Mouse (Mus musculus): ENCODE results near the gene Kif28. TPM values are rescaled to one million over a fixed set of nuclear protein-coding genes. Genes with fewer than 3 reads are reported as not detected.

The Kif28 gene
- polyA plus RNA-seq, 1 experiment from 2014 or later: 0.11 TPM

DNA sequence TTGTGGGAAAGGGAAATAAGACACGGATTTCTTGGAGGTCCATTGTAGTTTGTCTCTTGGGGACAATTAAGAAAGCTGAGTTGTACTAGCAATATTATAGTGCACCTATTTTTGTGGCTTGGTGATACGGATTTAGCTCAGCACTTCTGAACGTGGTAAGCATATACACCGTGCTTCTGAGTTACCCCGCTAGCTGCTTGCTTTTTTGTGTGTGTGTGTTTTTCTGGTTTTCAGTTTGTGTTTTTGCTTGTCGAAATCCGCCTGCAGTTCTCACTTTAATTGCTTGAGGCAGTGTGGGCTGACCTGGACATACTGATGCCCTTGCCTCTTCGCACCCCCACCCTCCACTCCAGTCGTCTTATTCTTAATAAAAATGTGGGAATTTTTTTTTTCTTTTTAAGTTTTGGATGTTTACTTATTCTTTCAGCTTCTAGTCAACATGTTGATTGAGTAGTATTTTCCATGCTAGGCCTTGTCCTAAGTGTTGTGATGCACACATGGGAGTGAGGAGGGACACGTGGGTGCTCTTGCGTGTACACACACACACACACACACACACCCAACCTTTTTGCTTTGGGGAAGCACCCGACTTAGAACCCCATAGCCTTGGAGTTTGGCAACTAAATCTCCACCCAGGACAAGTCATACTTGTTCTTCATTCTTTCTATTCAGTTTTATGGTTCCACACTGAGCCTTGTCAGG lies 76.1 kb downstream of the Kif28 start:
- Histone ChIP-seq H3K4me3 (ENCODE audit: low read depth, low read length) (peak overlapping the region; percentile 83), H3K4me2 (peak overlapping the region; percentile 74), H3K27me3 (ENCODE audit: control insufficient read depth, insufficient read depth, low read length) (no peaks in the 10 kb centered on the region), H3K36me3 (ENCODE audit: control insufficient read depth, insufficient read depth, low read length) (peaks cover 3% of the 10 kb centered on the region; the same call in 1 of the 2 replicates), H3K9ac (ENCODE audit: low read depth, low read length) (peak overlapping the region; percentile 87), H3K4me1 (ENCODE audit: control insufficient read depth, insufficient read depth, low read length) (peaks cover 6% of the 10 kb centered on the region; the same call in 1 of the 2 replicates), H3K9me3 (replicated peaks; ENCODE audit: control insufficient read depth, low read length) (no peaks in the 10 kb centered on the region), H3K27ac (ENCODE audit: low read depth, low read length) (peak overlapping the region; percentile 88)
- ATAC-seq (replicated peaks; ENCODE audit: insufficient number of reproducible peaks, low FRiP score, low TSS enrichment): no peak
- WGBS (ENCODE audit: insufficient replicate concordance): 26% methylated on average over 12 of the region's 12 CpGs

- Histone ChIP-seq H3K4me2 (peak within 1 kb of the TSS; percentile 74), H3K9ac (ENCODE audit: low read depth, low read length) (peak within 1 kb of the TSS; percentile 87), H3K27me3 (ENCODE audit: control insufficient read depth, insufficient read depth, low read length) (no peaks in the 10 kb centered on the region), H3K9me3 (replicated peaks; ENCODE audit: control insufficient read depth, low read length) (no peaks in the 10 kb centered on the region), H3K36me3 (ENCODE audit: control insufficient read depth, insufficient read depth, low read length) (no peaks in the 10 kb centered on the region), H3K4me1 (ENCODE audit: control insufficient read depth, insufficient read depth, low read length) (peaks cover 6% of the 10 kb centered on the region; the same call in 1 of the 2 replicates), H3K4me3 (ENCODE audit: low read depth, low read length) (peak within 1 kb of the TSS; percentile 83), H3K27ac (ENCODE audit: low read depth, low read length) (peak within 1 kb of the TSS; percentile 88)
- WGBS (ENCODE audit: insufficient replicate concordance): under 1% methylated on average over 82 of the region's 84 CpGs
- ATAC-seq (replicated peaks; ENCODE audit: insufficient number of reproducible peaks, low FRiP score, low TSS enrichment): peak; percentile 91
Measured at GRCm38 (mm10) chr1:179668013-179668805, 76.9 kb downstream of the Kif28 start, which contains the start of gene Sccpdh. Gene Sccpdh, plus strand, starts transcription at chr1:179668210.

- H3K4me3 ChIP-seq (ENCODE audit: low read depth, low read length): peak overlapping the region; percentile 83
- H3K4me2 ChIP-seq: peak overlapping the region; percentile 74
- H3K9ac ChIP-seq (ENCODE audit: low read depth, low read length): peak overlapping the region; percentile 87
- no peaks in the 10 kb centered on the region for H3K9me3 ChIP-seq (replicated peaks; ENCODE audit: control insufficient read depth, low read length)
- H3K27me3 ChIP-seq (ENCODE audit: control insufficient read depth, insufficient read depth, low read length): no peaks in the 10 kb centered on the region
- peaks cover 6% of the 10 kb centered on the region; the same call in 1 of the 2 replicates for H3K4me1 ChIP-seq (ENCODE audit: control insufficient read depth, insufficient read depth, low read length)
- peak overlapping the region; percentile 88 for H3K27ac ChIP-seq (ENCODE audit: low read depth, low read length)
- 9% methylated on average over 7 of the region's 7 CpGs for WGBS (ENCODE audit: insufficient replicate concordance)
- no peaks in the 10 kb centered on the region for H3K36me3 ChIP-seq (ENCODE audit: control insufficient read depth, insufficient read depth, low read length)
- peak; percentile 8; the same call in 1 of the 2 replicates for ATAC-seq (replicated peaks; ENCODE audit: insufficient number of reproducible peaks, low FRiP score, low TSS enrichment)
Measured at GRCm38 (mm10) chr1:179667450-179667849, 77.6 kb downstream of the Kif28 start.

DNA sequence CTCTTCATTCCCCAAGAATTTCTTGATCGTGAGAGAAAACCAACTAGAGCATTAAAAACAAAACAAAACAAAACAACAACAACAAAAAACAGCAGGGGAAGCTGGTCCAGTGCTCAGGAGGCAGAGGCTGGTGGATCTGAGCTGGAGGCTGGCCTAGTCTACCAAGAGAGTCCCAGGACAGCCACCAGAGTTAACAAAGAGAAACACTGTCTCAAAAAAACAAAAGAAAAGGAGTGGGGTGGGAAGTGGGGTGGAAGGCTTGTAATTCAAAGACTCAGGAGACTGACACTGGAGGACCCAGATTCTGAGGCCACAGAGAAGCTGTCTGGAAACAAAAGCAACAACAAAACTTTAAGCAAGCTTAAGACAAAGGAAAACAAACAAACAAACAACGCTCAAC lies 78.1 kb downstream of the Kif28 start:
- peaks cover 6% of the 10 kb centered on the region; the same call in 1 of the 2 replicates for H3K4me1 ChIP-seq (ENCODE audit: control insufficient read depth, insufficient read depth, low read length)
- H3K27me3 ChIP-seq (ENCODE audit: control insufficient read depth, insufficient read depth, low read length): no peaks in the 10 kb centered on the region
- WGBS (ENCODE audit: insufficient replicate concordance): 70% methylated on average over 2 of the region's 2 CpGs
- no peak for ATAC-seq (replicated peaks; ENCODE audit: insufficient number of reproducible peaks, low FRiP score, low TSS enrichment)
- no peaks in the 10 kb centered on the region for H3K36me3 ChIP-seq (ENCODE audit: control insufficient read depth, insufficient read depth, low read length)
- H3K4me3 ChIP-seq (ENCODE audit: low read depth, low read length): no peak overlapping the region
- H3K27ac ChIP-seq (ENCODE audit: low read depth, low read length): no peak overlapping the region
- no peaks in the 10 kb centered on the region for H3K9me3 ChIP-seq (replicated peaks; ENCODE audit: control insufficient read depth, low read length)
- peak overlapping the region; percentile 74; the same call in 1 of the 2 replicates for H3K4me2 ChIP-seq
- no peak overlapping the region for H3K9ac ChIP-seq (ENCODE audit: low read depth, low read length)

DNA sequence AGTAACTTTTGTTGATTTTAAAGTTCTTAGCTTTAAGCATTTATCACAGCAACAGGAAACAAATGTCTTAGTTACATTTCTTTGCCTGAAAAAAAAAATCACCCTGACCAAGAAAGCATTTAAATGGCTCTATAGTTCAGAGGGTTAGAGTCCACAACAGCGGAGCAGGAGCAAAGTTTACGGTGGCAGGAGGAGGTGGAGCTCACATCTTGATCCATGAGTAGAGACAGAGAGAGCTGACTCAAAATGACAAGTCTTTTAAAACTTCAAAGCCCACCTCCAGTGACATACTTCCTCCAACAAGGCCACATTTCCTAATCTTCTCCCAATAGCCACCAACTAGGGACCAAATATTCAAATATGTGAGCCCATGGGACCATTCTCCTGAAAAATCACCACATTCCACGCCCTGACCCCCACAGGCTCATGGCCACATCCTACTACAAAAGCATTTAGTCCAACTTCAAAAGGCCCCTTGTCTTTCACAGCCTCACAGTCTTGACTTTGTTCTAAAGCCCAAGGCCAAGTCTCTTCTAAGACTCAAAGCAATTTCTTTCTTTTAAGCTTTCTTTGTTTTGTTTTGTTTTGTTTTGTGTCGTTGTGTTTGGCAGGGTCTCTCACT lies 80.7 kb downstream of the Kif28 start:
- H3K9ac ChIP-seq (ENCODE audit: low read depth, low read length): no peak overlapping the region
- ATAC-seq (replicated peaks; ENCODE audit: insufficient number of reproducible peaks, low FRiP score, low TSS enrichment): no peak
- H3K4me1 ChIP-seq (ENCODE audit: control insufficient read depth, insufficient read depth, low read length): peaks cover 4% of the 10 kb centered on the region; the same call in 1 of the 2 replicates
- H3K27me3 ChIP-seq (ENCODE audit: control insufficient read depth, insufficient read depth, low read length): no peaks in the 10 kb centered on the region
- H3K4me2 ChIP-seq: no peak overlapping the region
- no peak overlapping the region for H3K27ac ChIP-seq (ENCODE audit: low read depth, low read length)
- no peaks in the 10 kb centered on the region for H3K36me3 ChIP-seq (ENCODE audit: control insufficient read depth, insufficient read depth, low read length)
- 77% methylated on average over 4 of the region's 4 CpGs for WGBS (ENCODE audit: insufficient replicate concordance)
- no peak overlapping the region for H3K4me3 ChIP-seq (ENCODE audit: low read depth, low read length)
- H3K9me3 ChIP-seq (replicated peaks; ENCODE audit: control insufficient read depth, low read length): no peaks in the 10 kb centered on the region

- H3K9me3 ChIP-seq (replicated peaks; ENCODE audit: control insufficient read depth, low read length): no peaks in the 10 kb centered on the region
- WGBS (ENCODE audit: insufficient replicate concordance): 68% methylated on average over 5 of the region's 5 CpGs
- H3K4me1 ChIP-seq (ENCODE audit: control insufficient read depth, insufficient read depth, low read length): no peaks in the 10 kb centered on the region
- no peaks in the 10 kb centered on the region for H3K27me3 ChIP-seq (ENCODE audit: control insufficient read depth, insufficient read depth, low read length)
- ATAC-seq (replicated peaks; ENCODE audit: insufficient number of reproducible peaks, low FRiP score, low TSS enrichment): no peak
- no peaks in the 10 kb centered on the region for H3K36me3 ChIP-seq (ENCODE audit: control insufficient read depth, insufficient read depth, low read length)
- no peak overlapping the region for H3K9ac ChIP-seq (ENCODE audit: low read depth, low read length)
- no peak overlapping the region for H3K4me3 ChIP-seq (ENCODE audit: low read depth, low read length)
- no peak overlapping the region for H3K27ac ChIP-seq (ENCODE audit: low read depth, low read length)
- H3K4me2 ChIP-seq: no peak overlapping the region
Measured at GRCm38 (mm10) chr1:179663065-179663464, 82.0 kb downstream of the Kif28 start.

- no peak overlapping the region for H3K27ac ChIP-seq (ENCODE audit: low read depth, low read length)
- 69% methylated on average over 5 of the region's 5 CpGs for WGBS (ENCODE audit: insufficient replicate concordance)
- no peak overlapping the region for H3K4me3 ChIP-seq (ENCODE audit: low read depth, low read length)
- no peak for ATAC-seq (replicated peaks; ENCODE audit: insufficient number of reproducible peaks, low FRiP score, low TSS enrichment)
- H3K4me1 ChIP-seq (ENCODE audit: control insufficient read depth, insufficient read depth, low read length): no peaks in the 10 kb centered on the region
- no peak overlapping the region for H3K4me2 ChIP-seq
- no peaks in the 10 kb centered on the region for H3K36me3 ChIP-seq (ENCODE audit: control insufficient read depth, insufficient read depth, low read length)
- H3K9me3 ChIP-seq (replicated peaks; ENCODE audit: control insufficient read depth, low read length): no peaks in the 10 kb centered on the region
- H3K9ac ChIP-seq (ENCODE audit: low read depth, low read length): no peak overlapping the region
- no peaks in the 10 kb centered on the region for H3K27me3 ChIP-seq (ENCODE audit: control insufficient read depth, insufficient read depth, low read length)
Measured at GRCm38 (mm10) chr1:179651224-179651623, 93.8 kb downstream of the Kif28 start.

DNA sequence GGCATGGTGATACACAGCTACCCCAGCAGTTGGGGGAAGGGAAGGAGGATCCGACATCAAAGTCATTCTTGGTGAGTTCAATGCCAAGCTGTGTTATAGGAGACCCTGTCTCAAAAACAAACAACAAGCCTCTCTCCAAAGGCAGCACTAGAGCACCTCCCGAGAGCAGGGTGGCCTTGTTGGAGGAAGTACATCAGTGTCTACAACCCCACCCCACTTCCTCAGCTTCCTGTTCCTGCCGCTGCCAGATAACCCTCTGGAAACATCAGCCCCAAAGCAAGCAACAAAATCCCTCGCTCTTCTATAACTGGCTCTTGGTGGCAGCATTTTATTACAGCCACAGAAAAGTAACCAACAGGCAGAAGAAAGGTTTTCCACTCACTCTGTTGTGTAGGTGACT lies 94.8 kb downstream of the Kif28 start:
- ATAC-seq (replicated peaks; ENCODE audit: insufficient number of reproducible peaks, low FRiP score, low TSS enrichment): no peak
- H3K4me3 ChIP-seq (ENCODE audit: low read depth, low read length): no peak overlapping the region
- no peaks in the 10 kb centered on the region for H3K36me3 ChIP-seq (ENCODE audit: control insufficient read depth, insufficient read depth, low read length)
- H3K9ac ChIP-seq (ENCODE audit: low read depth, low read length): no peak overlapping the region
- no peaks in the 10 kb centered on the region for H3K27me3 ChIP-seq (ENCODE audit: control insufficient read depth, insufficient read depth, low read length)
- no peak overlapping the region for H3K27ac ChIP-seq (ENCODE audit: low read depth, low read length)
- 59% methylated on average over 4 of the region's 4 CpGs for WGBS (ENCODE audit: insufficient replicate concordance)
- H3K4me2 ChIP-seq: no peak overlapping the region
- H3K4me1 ChIP-seq (ENCODE audit: control insufficient read depth, insufficient read depth, low read length): no peaks in the 10 kb centered on the region
- H3K9me3 ChIP-seq (replicated peaks; ENCODE audit: control insufficient read depth, low read length): no peaks in the 10 kb centered on the region

Measured in heart, embryonic 11.5 days (tissue).